Mouse (Mus musculus) bone marrow, adult 2 months (tissue): ENCODE data around the gene Zbtb32.

Experiments used
- CTCF ChIP-seq: fragments of 200-500 bp; IDR thresholded peaks from 2 replicates; pipeline ENCODE4 v1.5.1; 2011; ENCODE audit warnings: low read length, control low read depth; ENCODE audit not compliant: control insufficient read depth, insufficient read depth
- POLR2A ChIP-seq: fragments of 200-500 bp; IDR thresholded peaks from 2 replicates; pipeline ENCODE4 v1.6.1; 2011; ENCODE audit warnings: low read depth, mild to moderate bottlenecking, control low read depth, low read length, borderline replicate concordance; ENCODE audit not compliant: control insufficient read depth

DNA sequence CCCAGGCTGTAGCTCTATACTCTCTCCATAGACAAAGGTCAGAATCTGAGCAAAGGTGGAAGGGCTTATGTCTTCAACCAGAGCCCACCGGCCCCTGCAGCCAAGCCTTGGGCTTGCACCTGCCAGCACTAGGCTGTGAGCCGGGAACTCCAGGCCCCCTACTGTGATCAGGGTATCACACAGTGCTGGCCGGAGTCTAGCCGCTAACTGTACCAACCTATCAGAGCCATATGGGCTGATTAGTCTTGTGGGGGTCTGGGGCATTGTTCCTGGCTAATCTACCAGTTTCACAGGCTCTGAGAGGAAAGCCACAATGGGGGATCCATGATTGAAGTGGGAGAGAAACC lies 7.1 kb downstream of the Zbtb32 start:
- no peak for TF ChIP-seq POLR2A
- TF ChIP-seq CTCF = no peak
